Mouse (Mus musculus) embryonic facial prominence, embryonic 12.5 days (tissue): ENCODE data around the gene Arap2. TPM values are rescaled to one million over a fixed set of nuclear protein-coding genes. Genes with fewer than 3 reads are reported as not detected.

ENCODE experiments used
- ATAC-seq: fragments of 200-750 bp; cut with Nextera tagmentation; 2 replicates; pipeline ENCODE4 v1.8.0; 2017; ENCODE audit not compliant: insufficient number of reproducible peaks, insufficient read depth, low FRiP score, low TSS enrichment
- H3K27ac ChIP-seq: fragments of 300-500 bp; sonication (generic); 2 replicates; pipeline ENCODE4 v1.5.1; 2016; ENCODE audit warnings: mild to moderate bottlenecking
- H3K27me3 ChIP-seq: fragments of 300-500 bp; sonication (generic); 2 replicates; pipeline ENCODE4 v1.6.1; 2016; ENCODE audit warnings: mild to moderate bottlenecking, moderate library complexity
- H3K36me3 ChIP-seq: fragments of 300-500 bp; sonication (generic); 2 replicates; pipeline ENCODE4 v1.6.1; 2016; ENCODE audit warnings: mild to moderate bottlenecking
- H3K4me1 ChIP-seq: fragments of 300-500 bp; sonication (generic); 2 replicates; pipeline ENCODE4 v1.6.1; 2016
- H3K4me2 ChIP-seq: fragments of 300-500 bp; sonication (generic); replicated peaks from 2 replicates; pipeline ENCODE4 v1.6.1; 2016; ENCODE audit warnings: mild to moderate bottlenecking, moderate library complexity
- H3K4me3 ChIP-seq: fragments of 300-500 bp; sonication (generic); 2 replicates; pipeline ENCODE4 v1.5.1; 2016; ENCODE audit warnings: mild to moderate bottlenecking
- H3K9ac ChIP-seq: fragments of 300-500 bp; sonication (generic); 2 replicates; pipeline ENCODE4 v1.6.1; 2016; ENCODE audit warnings: mild to moderate bottlenecking, moderate library complexity
- H3K9me3 ChIP-seq: fragments of 300-500 bp; sonication (generic); 2 replicates; pipeline ENCODE4 v1.6.1; 2016; ENCODE audit warnings: mild to moderate bottlenecking, moderate library complexity
- WGBS: fragments of 180-500 bp; shearing (Covaris S2); methylation state at CpG from one replicate; pipeline ENCODE4 v1.1.7; 2016; 5-methylcytosine and 5-hydroxymethylcytosine counted together
- polyA plus RNA-seq: library from polyadenylated mRNA; unstranded; fragments of >200 nt; fragmentation: Nextera tagmentation; extraction: Ambion mirVana; gene quantifications from 2 replicates; pipeline ENCODE4 v1.2.1, GENCODE M21; 2016

Arap2 gene
- 2.2 and 3.3 TPM in 2 replicates for polyA plus RNA-seq

DNA sequence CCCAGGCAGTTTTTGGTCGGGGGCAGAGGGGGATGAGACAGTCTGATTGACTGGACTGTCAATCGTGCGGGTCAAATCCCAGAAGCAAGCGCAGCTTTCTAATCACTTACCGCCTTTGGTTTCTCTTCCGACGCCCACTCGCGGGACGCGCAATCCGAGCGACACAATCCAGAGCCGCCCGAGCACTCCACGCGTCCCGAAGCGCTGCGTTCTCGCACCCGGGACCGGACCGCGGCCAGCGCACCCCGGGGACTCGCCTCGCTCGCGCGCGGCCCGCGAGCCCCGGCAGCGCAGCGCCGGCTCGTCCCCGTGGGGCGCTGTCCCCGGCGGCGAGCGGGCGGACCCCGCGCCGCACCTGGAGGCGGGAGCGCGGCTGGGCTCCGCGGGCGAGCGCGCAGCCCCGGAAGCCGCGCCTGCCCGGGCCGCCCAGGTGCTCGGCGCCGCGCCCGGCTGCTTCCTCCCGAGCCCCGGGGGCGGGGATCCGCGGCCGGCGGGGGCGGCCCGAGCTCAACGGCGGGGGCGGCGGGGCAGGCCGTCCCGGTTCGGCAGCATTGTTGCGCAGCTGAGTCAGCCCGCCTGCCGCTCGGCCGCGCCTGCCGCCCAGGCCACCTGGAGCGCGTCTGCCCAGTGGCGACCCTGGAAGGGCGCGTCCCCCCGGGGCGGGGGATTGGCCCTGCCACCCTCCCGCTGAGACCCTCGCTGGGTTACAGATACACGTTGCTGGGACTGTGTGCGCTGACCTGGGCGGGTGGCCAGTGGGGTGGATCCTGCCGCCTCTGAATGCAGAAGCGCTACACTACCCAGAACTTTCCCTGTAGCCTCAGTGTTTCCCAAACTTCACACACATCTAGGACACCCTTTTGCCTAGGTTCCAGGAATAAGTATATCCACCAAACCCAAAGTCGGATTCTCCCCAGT is at the start of gene Arap2:
TSS of gene Arap2 (minus strand) at position 376 of the 918 bp plus-strand sequence.
- H3K36me3 ChIP-seq, result no peaks in the 10 kb centered on the region
- peak within 1 kb of the TSS; percentile 66 for H3K4me3 ChIP-seq
- ATAC-seq, result peak; percentile 77
- H3K4me2 ChIP-seq, result peak within 1 kb of the TSS; percentile 87
- no peaks in the 10 kb centered on the region for H3K9me3 ChIP-seq
- 0 out of 2 replicates have a peak within 1 kb of the TSS, but pooled peaks have one; percentile 2 for H3K27ac ChIP-seq
- peak within 1 kb of the TSS; percentile 63 for H3K9ac ChIP-seq
- under 1% methylated on average over 105 of the region's 106 CpGs for WGBS
- H3K27me3 ChIP-seq, result peaks cover 6% of the 10 kb centered on the region; the same call in 1 of the 2 replicates
- no peaks in the 10 kb centered on the region for H3K4me1 ChIP-seq

DNA sequence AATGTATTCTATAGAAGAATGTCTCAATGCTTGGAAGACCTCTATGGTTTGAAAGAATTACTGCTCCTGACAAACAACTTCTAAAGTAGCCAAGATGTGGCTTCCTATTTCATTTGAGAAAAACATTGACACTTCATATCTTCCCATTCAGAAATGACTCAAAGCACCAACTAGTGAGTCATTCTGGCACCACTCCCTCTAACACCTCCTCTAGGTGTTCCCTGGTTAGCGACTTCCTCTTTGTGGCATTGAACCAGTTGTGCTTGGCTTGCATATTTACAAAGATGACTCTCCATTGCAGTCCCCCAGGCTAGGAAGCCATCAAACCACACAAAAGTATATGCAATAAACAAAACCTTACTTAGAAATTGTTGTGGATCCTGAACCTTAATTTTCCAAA is 49.8 kb upstream of the Arap2 start:
- Histone ChIP-seq H3K4me2 (no peak overlapping the region), H3K9me3 (no peaks in the 10 kb centered on the region), H3K4me3 (no peak overlapping the region), H3K27me3 (no peaks in the 10 kb centered on the region), H3K36me3 (no peaks in the 10 kb centered on the region), H3K9ac (no peak overlapping the region), H3K4me1 (no peaks in the 10 kb centered on the region), H3K27ac (no peak overlapping the region)
- no peak for ATAC-seq
- WGBS, result 77% methylated on average over 1 of the region's 1 CpGs

DNA sequence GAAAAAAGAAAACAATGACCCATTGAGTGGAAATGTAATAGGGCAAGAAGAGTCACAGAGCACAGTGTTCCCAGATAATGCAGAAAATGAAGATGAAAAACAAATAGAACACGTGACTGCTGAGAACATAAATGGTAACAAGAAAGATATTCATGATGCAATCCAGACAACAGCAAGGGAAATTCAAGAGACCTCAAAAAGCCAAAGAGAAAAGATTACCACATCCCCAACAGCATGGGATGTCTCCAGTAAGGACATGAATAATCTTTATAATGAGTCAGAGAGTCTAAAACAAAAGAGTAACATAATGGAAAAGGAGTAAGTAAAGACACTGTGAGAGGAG is 48.1 kb upstream of the Arap2 start:
- ATAC-seq, result no peak
- Histone ChIP-seq H3K9me3 (no peaks in the 10 kb centered on the region), H3K4me2 (no peak overlapping the region), H3K27ac (no peak overlapping the region), H3K9ac (no peak overlapping the region), H3K36me3 (no peaks in the 10 kb centered on the region), H3K27me3 (no peaks in the 10 kb centered on the region), H3K4me1 (no peaks in the 10 kb centered on the region), H3K4me3 (no peak overlapping the region)
- 58% methylated on average over 1 of the region's 1 CpGs for WGBS

DNA sequence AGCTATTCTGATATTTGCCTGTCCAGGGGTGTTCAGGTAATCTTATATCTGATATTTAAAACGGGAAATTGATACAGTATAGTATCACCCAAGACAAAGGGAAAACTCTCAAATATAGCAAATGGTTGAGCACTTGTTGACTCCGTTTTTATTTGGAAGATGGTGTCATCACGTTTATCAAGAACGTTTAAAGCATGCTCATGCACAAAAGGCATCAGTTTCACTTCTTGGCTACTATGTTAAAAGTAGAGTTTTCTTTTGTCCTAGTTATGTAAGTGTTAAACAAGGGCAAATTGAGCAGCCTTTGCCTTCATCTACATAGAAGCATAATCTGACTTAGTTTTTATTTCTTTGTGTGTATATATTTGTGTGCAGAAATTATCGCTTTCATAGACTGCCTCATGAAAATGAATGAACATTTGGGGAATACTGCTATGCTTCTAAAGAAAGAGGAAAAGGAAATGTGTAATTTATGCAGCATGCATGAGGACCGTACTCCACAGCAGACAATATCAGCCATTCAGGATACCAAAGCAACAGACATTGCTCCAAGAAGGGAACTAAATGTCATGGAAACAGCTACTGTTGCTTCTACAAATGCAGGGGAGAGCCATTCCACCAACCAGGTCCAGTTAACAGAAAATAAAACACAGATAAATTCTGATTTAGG is 47.6 kb upstream of the Arap2 start, which contains the start of gene Dthd1:
TSS of gene Dthd1 (plus strand) at position 422 of the 670 bp plus-strand sequence.
- no peaks in the 10 kb centered on the region for H3K36me3 ChIP-seq
- WGBS, result 83% methylated on average over 6 of the region's 6 CpGs
- no peaks in the 10 kb centered on the region for H3K4me1 ChIP-seq
- H3K27me3 ChIP-seq, result no peaks in the 10 kb centered on the region
- H3K9ac ChIP-seq, result no peak within 1 kb of the TSS
- no peak within 1 kb of the TSS for H3K27ac ChIP-seq
- H3K9me3 ChIP-seq, result no peaks in the 10 kb centered on the region
- no peak within 1 kb of the TSS for H3K4me3 ChIP-seq
- no peak for ATAC-seq
- H3K4me2 ChIP-seq, result no peak within 1 kb of the TSS

DNA sequence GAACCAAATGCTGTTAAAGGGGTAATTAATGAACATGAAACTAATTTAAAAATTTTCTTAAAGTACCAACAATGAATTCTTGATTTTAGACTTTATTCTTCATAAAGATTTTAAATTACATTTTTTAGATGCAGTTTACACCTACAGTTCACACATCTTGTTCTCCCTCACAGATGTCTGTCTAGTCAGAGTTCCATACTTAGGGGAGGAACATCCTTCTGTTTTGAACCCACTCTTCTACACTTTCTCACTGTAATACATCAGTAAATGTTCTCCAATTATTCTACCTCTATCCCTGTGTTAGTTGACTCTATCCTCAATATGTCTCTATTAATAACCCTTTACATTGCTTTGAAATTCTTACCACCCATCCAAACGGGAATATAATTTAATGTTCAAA is 26.8 kb upstream of the Arap2 start:
- H3K9me3 ChIP-seq, result no peaks in the 10 kb centered on the region
- H3K36me3 ChIP-seq, result no peaks in the 10 kb centered on the region
- ATAC-seq, result no peak
- H3K27ac ChIP-seq, result no peak overlapping the region
- H3K27me3 ChIP-seq, result no peaks in the 10 kb centered on the region
- no peaks in the 10 kb centered on the region for H3K4me1 ChIP-seq
- no peak overlapping the region for H3K9ac ChIP-seq
- no peak overlapping the region for H3K4me3 ChIP-seq
- 80% methylated on average over 1 of the region's 1 CpGs for WGBS
- H3K4me2 ChIP-seq, result no peak overlapping the region

DNA sequence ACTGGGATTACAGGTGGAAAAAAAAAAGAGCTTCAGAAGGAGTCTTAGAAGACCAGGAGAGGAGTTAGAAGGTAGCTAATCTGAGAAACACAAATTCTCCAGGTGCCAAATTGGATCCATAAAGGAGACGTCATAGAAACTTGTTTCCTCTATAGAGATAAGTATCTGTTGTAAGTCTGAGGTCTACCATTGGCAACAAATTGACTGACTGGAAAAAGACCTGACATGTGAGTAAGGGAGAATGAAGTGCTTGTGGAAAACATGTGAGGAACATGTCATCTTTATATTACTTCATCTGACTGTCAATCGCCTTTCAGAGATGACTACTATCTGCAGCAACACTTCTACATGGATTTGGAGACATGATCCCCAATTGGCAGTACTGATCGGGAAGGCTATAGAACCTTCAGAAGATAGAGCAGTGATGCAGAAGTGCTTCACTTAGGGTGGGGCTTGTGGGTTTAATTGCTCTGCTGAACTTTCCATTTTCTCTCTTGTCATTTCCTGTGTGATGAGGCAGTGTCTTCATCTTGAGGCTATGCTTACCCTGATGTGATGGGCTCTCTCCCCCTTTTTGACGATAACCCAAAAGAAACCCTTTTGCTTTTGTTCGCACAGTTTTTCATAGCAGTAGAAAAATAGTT is 25.1 kb upstream of the Arap2 start:
- 90% methylated on average over 5 of the region's 5 CpGs for WGBS
- Histone ChIP-seq H3K4me2 (no peak overlapping the region), H3K4me1 (no peaks in the 10 kb centered on the region), H3K9ac (no peak overlapping the region), H3K27ac (no peak overlapping the region), H3K36me3 (no peaks in the 10 kb centered on the region), H3K9me3 (no peaks in the 10 kb centered on the region), H3K4me3 (no peak overlapping the region), H3K27me3 (no peaks in the 10 kb centered on the region)
- no peak for ATAC-seq

DNA sequence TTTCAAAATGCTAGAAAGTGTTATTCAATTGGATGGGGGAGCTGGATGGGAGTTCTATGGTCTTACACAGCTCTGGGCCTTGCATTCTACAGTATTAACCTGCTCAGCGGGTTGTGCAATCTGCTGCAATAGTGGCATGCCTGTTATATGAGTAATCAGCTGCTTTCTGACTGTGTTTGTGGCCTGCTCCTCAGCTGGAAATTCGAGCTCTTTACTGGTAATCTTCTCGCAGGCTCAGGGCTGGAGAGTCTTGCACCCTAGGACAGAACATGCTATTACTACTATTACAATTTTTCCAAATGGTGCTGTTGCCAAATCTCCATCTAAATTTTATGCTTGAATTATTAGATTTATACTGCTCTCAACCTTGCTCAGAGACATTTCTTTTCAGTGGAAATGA is 20.9 kb upstream of the Arap2 start:
- Histone ChIP-seq H3K27me3 (no peaks in the 10 kb centered on the region), H3K4me1 (no peaks in the 10 kb centered on the region), H3K36me3 (no peaks in the 10 kb centered on the region), H3K4me3 (no peak overlapping the region), H3K9ac (no peak overlapping the region), H3K27ac (no peak overlapping the region), H3K9me3 (no peaks in the 10 kb centered on the region), H3K4me2 (no peak overlapping the region)
- 86% methylated on average over 3 of the region's 3 CpGs for WGBS
- ATAC-seq, result no peak

DNA sequence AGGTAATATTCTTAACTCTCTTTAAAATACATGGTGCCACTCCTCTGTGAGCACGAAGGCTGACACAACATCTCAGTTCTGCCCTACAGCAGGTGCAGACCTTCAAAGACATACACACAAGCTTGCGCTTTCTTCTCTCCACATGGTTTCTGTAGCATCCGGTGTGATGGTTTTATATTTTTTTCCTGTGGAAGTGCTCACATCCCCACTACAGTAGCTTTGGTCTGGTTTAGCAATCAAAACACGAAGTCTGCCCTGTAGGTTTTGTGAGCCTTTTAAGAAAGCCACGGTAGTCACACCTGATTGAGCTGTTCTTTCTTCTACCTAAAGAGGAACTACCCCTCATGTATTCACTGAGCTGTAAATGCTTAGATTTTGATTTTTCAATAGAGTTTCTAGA is 12.7 kb upstream of the Arap2 start:
- WGBS, result 84% methylated on average over 5 of the region's 5 CpGs
- H3K4me3 ChIP-seq, result no peak overlapping the region

DNA sequence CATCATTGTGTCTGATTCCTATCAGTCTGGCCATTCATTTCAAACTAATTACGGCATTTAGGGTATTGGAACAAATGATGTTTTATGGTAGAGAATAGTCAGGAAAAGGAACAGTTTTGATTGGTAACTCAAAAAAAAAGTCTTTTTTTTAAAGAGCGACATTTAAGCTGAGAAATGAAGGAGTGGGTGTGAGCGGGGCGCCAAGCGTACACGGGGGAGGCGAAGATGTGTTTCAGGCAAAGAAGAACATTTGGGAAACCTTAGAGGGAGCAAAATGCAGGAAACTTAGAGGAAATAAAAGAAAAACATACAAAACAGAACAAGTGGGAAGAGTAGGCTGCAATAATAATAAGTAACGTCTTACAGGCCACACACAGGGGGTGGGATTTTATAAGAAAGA is 11.8 kb upstream of the Arap2 start:
- Histone ChIP-seq H3K27me3 (no peaks in the 10 kb centered on the region), H3K4me1 (no peaks in the 10 kb centered on the region), H3K9me3 (no peaks in the 10 kb centered on the region), H3K27ac (no peak overlapping the region), H3K4me3 (no peak overlapping the region), H3K4me2 (no peak overlapping the region), H3K36me3 (no peaks in the 10 kb centered on the region), H3K9ac (no peak overlapping the region)
- ATAC-seq, result no peak
- 77% methylated on average over 8 of the region's 8 CpGs for WGBS

More for the DNA sequence above, 12.7 kb upstream of the Arap2 start:
- Histone ChIP-seq H3K27me3 (no peaks in the 10 kb centered on the region), H3K4me2 (no peak overlapping the region), H3K9ac (no peak overlapping the region), H3K9me3 (no peaks in the 10 kb centered on the region), H3K36me3 (no peaks in the 10 kb centered on the region), H3K27ac (no peak overlapping the region), H3K4me1 (no peaks in the 10 kb centered on the region)
- no peak for ATAC-seq

DNA sequence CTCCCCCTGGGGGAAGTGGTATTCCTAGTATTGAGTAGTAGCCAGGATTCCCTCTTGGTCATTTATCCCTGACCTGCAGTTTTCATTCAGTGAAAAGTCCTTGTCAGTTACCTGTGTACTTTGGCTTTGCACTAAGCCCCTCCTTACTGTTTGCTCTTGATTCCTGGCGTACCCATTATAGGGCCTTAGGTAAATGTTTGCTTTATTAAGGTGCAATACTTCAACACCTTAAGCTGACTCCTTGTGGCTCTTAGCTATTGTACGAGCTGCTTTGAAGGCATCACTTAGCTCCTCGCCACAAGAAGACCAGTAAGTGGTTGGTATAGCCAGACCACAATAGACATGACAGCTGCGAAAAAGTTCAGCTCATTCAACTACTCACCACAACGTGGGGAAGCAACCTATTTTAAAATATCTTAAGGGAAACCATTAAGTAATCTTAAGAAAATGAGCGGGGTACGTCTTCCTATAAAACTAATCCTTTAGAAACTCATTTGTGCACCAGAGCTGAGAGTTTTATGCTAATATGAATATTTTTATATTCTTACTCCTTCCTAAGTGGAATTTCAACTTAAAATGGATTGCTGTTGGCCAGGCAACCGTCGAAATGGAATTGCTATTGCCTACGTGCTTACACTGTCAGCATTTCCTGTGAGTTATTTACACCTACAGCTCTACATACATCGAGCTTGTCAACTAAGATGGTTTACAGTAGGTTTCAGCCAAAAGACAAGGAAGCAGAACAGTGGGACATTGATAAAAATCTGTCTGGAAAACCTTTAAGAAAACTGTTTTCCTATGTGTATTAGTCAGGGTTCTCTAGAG is 6.0 kb upstream of the Arap2 start:
- 82% methylated on average over 11 of the region's 11 CpGs for WGBS
- H3K27ac ChIP-seq, result no peak overlapping the region

DNA sequence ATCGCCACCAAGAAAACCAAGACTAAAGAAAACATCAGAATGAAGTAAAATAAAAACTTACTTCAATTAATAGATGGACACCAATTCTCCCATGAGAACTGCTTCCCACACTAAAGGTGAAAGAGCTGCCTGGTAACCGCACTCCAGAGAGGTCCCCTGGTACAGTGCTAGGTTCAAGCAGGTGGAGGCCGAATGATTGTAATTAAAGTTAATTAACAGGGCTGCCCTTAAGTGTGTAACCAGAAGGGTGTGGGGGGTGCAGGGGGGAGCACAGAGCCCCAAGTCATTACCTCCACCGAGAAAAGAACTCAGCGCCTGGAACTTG is 538 bp downstream of the Arap2 start:
- Histone ChIP-seq H3K4me2 (peak overlapping the region; percentile 87), H3K9ac (peak overlapping the region; percentile 63), H3K4me1 (no peaks in the 10 kb centered on the region), H3K9me3 (no peaks in the 10 kb centered on the region), H3K4me3 (peak overlapping the region; percentile 66), H3K36me3 (no peaks in the 10 kb centered on the region), H3K27me3 (peaks cover 6% of the 10 kb centered on the region; the same call in 1 of the 2 replicates), H3K27ac (no peak overlapping the region)
- 16% methylated on average over 5 of the region's 5 CpGs for WGBS
- ATAC-seq, result no peak

More for the DNA sequence above, 6.0 kb upstream of the Arap2 start:
- Histone ChIP-seq H3K9me3 (no peaks in the 10 kb centered on the region), H3K4me1 (no peaks in the 10 kb centered on the region), H3K36me3 (no peaks in the 10 kb centered on the region), H3K4me3 (no peak overlapping the region), H3K9ac (no peak overlapping the region), H3K27me3 (peaks cover under 1% of the 10 kb centered on the region; the same call in 1 of the 2 replicates), H3K4me2 (no peak overlapping the region)
- ATAC-seq, result no peak
